Mouse (Mus musculus): Measurements from ENCODE around the gene 2310011J03Rik. TPM values are rescaled to one million over a fixed set of nuclear protein-coding genes. Genes with fewer than 3 reads are reported as not detected.
A peak's percentile ranks its signal among the peaks of the same experiment; 100 is the strongest.

The 2310011J03Rik gene
- polyA plus RNA-seq, 1 experiment from 2014 or later, result 46.8 TPM

- H3K36me3 ChIP-seq, result peaks cover 15% of the 10 kb centered on the region
- H3K27me3 ChIP-seq (ENCODE audit: insufficient read depth, poor library complexity, severe bottlenecking), result peaks cover 68% of the 10 kb centered on the region
- H3K9me3 ChIP-seq, result no peaks in the 10 kb centered on the region
- DNase-seq (ENCODE audit: low spot score), result no peak
- peak overlapping the region; percentile 76 for H3K27ac ChIP-seq
- H3K4me1 ChIP-seq, result peaks cover 50% of the 10 kb centered on the region
- 9% methylated on average over 28 of the region's 28 CpGs for WGBS
- H3K4me3 ChIP-seq, result peak overlapping the region; percentile 72
Observed at GRCm38 (mm10) chr10:80322811-80323211, 2.5 kb upstream of the 2310011J03Rik start.

- 91% methylated on average over 21 of the region's 21 CpGs for WGBS
- H3K4me3 ChIP-seq, result peak overlapping the region; percentile 72; the same call in 1 of the 2 replicates
- H3K27ac ChIP-seq, result no peak overlapping the region
Observed at GRCm38 (mm10) chr10:80321670-80322581, 1.6 kb upstream of the 2310011J03Rik start.

GRCm38 (mm10) chr10:80321014-80321669 is 805 bp upstream of the 2310011J03Rik start:
- Histone ChIP-seq H3K4me3 (0 out of 2 replicates have a peak overlapping the region, but pooled peaks have one; percentile 19), H3K9me3 (no peaks in the 10 kb centered on the region), H3K27ac (peak overlapping the region; percentile 87), H3K27me3 (ENCODE audit: insufficient read depth, poor library complexity, severe bottlenecking) (peaks cover 70% of the 10 kb centered on the region), H3K36me3 (peaks cover 19% of the 10 kb centered on the region), H3K4me1 (peaks cover 67% of the 10 kb centered on the region)
- DNase-seq (ENCODE audit: low spot score), result no peak
- WGBS, result 70% methylated on average over 6 of the region's 6 CpGs

More at GRCm38 (mm10) chr10:80321670-80322581, 1.6 kb upstream of the 2310011J03Rik start:
- Histone ChIP-seq H3K27me3 (ENCODE audit: insufficient read depth, poor library complexity, severe bottlenecking) (peaks cover 69% of the 10 kb centered on the region), H3K9me3 (no peaks in the 10 kb centered on the region), H3K4me1 (peaks cover 59% of the 10 kb centered on the region), H3K36me3 (peaks cover 19% of the 10 kb centered on the region)
- DNase-seq (ENCODE audit: low spot score), result no peak

GRCm38 (mm10) chr10:80317011-80317410 is 3.3 kb downstream of the 2310011J03Rik start:
- H3K4me3 ChIP-seq, result peak overlapping the region; percentile 22; the same call in 1 of the 2 replicates
- no peaks in the 10 kb centered on the region for H3K9me3 ChIP-seq
- H3K36me3 ChIP-seq, result peaks cover 19% of the 10 kb centered on the region
- DNase-seq (ENCODE audit: low spot score), result no peak
- H3K27me3 ChIP-seq (ENCODE audit: insufficient read depth, poor library complexity, severe bottlenecking), result peaks cover 73% of the 10 kb centered on the region
- WGBS, result 54% methylated on average over 10 of the region's 10 CpGs
- 0 out of 2 replicates have a peak overlapping the region, but pooled peaks have one; percentile 25 for H3K27ac ChIP-seq
- peaks cover 81% of the 10 kb centered on the region for H3K4me1 ChIP-seq

DNA sequence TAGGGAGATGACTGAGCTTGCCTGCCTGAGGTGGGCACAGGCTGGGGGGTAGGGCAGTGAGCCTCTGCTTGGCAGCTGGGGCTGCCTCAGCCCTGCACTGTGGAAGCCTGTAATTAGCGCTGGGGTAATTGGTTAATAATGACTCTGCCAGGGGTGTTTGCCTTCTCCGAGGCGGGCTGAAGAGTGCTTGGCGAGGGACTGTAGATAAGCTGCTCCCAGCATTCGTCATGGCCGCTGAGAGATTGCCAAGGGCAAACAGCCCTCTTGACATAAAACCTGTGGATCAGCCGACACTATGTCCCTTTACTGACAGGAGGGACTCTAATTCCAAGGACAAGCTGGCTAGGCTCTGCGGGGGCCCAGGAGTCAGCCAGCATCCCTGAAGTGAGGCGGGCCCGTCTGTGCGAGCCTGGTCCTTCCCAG is 4.0 kb downstream of the 2310011J03Rik start:
- WGBS, result 13% methylated on average over 11 of the region's 11 CpGs
- DNase-seq (ENCODE audit: low spot score), result no peak
- Histone ChIP-seq H3K4me1 (peaks cover 74% of the 10 kb centered on the region), H3K27me3 (ENCODE audit: insufficient read depth, poor library complexity, severe bottlenecking) (peaks cover 73% of the 10 kb centered on the region), H3K36me3 (peaks cover 19% of the 10 kb centered on the region), H3K4me3 (peak overlapping the region; percentile 27), H3K27ac (peak overlapping the region; percentile 25), H3K9me3 (no peaks in the 10 kb centered on the region)

DNA sequence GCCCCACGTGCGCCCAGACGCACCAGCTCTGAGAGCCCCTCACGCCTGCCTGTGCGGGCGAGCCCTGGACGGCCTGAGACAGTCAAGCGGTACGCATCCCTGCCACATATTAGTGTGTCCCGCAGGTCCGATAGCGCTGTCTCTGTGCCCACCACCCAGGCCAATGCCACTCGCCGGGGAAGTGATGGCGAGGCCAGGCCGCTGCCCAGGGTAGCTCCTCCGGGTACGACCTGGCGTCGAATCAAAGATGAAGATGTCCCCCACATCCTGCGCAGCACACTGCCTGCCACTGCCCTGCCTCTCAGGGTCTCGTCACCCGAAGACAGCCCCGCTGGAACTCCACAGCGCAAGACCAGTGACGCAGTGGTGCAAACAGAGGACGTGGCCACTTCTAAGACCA is 5.0 kb downstream of the 2310011J03Rik start:
- peak overlapping the region; percentile 25 for H3K27ac ChIP-seq
- H3K4me1 ChIP-seq, result peaks cover 70% of the 10 kb centered on the region
- peaks cover 82% of the 10 kb centered on the region for H3K27me3 ChIP-seq (ENCODE audit: insufficient read depth, poor library complexity, severe bottlenecking)
- no peaks in the 10 kb centered on the region for H3K9me3 ChIP-seq
- 41% methylated on average over 27 of the region's 27 CpGs for WGBS
- DNase-seq (ENCODE audit: low spot score), result no peak
- peak overlapping the region; percentile 27; the same call in 1 of the 2 replicates for H3K4me3 ChIP-seq
- H3K36me3 ChIP-seq, result peaks cover 19% of the 10 kb centered on the region

- no peak overlapping the region for H3K27ac ChIP-seq
- 46% methylated on average over 16 of the region's 16 CpGs for WGBS
- DNase-seq (ENCODE audit: low spot score), result no peak
- no peaks in the 10 kb centered on the region for H3K9me3 ChIP-seq
- H3K4me3 ChIP-seq, result peak overlapping the region; percentile 6; the same call in 1 of the 2 replicates
- peaks cover 19% of the 10 kb centered on the region for H3K36me3 ChIP-seq
- peaks cover 67% of the 10 kb centered on the region for H3K4me1 ChIP-seq
- H3K27me3 ChIP-seq (ENCODE audit: insufficient read depth, poor library complexity, severe bottlenecking), result peaks cover 88% of the 10 kb centered on the region
Observed at GRCm38 (mm10) chr10:80314494-80315001, 5.8 kb downstream of the 2310011J03Rik start.

- Histone ChIP-seq H3K9me3 (no peaks in the 10 kb centered on the region), H3K4me1 (peaks cover 59% of the 10 kb centered on the region), H3K36me3 (peaks cover 13% of the 10 kb centered on the region), H3K27me3 (ENCODE audit: insufficient read depth, poor library complexity, severe bottlenecking) (peaks cover 96% of the 10 kb centered on the region), H3K27ac (no peak overlapping the region), H3K4me3 (peak overlapping the region; percentile 6; the same call in 1 of the 2 replicates)
- 38% methylated on average over 20 of the region's 20 CpGs for WGBS
- DNase-seq (ENCODE audit: low spot score), result no peak
Observed at GRCm38 (mm10) chr10:80313627-80314201, 6.6 kb downstream of the 2310011J03Rik start.

DNA sequence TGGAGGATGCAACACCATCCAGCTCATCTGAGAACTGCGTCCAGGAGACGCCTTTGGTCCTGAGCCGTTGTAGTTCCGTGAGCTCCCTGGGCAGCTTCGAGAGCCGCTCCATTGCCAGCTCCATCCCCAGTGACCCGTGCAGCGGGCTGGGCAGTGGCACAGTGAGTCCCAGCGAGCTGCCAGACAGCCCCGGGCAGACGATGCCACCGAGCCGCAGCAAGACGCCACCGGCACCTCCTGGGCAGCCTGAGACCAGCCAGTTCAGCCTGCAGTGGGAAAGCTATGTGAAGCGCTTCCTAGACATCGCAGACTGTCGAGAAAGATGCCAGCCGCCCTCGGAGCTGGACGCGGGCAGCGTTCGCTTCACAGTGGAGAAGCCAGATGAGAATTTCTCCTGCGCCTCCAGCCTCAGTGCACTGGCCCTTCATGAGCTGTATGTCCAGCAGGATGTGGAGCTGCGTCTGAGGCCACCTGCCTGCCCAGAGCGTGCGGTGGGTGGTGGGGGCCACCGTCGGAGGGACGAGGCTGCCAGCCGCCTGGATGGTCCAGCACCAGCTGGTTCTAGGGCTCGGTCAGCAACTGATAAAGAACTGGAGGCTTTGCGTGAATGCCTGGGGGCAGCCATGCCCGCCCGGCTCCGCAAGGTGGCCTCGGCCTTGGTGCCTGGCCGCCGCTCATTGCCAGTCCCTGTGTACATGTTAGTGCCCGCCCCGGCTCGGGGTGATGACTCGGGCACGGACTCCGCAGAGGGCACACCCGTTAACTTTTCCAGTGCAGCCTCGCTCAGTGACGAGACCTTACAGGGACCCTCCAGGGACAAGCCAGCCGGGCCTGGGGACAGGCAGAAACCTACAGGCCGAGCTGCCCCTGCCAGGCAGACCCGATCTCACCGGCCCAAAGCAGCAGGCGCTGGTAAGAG is 7.5 kb downstream of the 2310011J03Rik start:
- 57% methylated on average over 54 of the region's 54 CpGs for WGBS

GRCm38 (mm10) chr10:80311560-80311959 is 8.8 kb downstream of the 2310011J03Rik start:
- 69% methylated on average over 16 of the region's 16 CpGs for WGBS

More for the DNA sequence above, 7.5 kb downstream of the 2310011J03Rik start:
- Histone ChIP-seq H3K4me3 (no peak overlapping the region), H3K4me1 (peaks cover 57% of the 10 kb centered on the region), H3K27ac (no peak overlapping the region), H3K27me3 (ENCODE audit: insufficient read depth, poor library complexity, severe bottlenecking) (peaks cover 97% of the 10 kb centered on the region), H3K9me3 (no peaks in the 10 kb centered on the region), H3K36me3 (peaks cover 5% of the 10 kb centered on the region)
- no peak for DNase-seq (ENCODE audit: low spot score)

DNA sequence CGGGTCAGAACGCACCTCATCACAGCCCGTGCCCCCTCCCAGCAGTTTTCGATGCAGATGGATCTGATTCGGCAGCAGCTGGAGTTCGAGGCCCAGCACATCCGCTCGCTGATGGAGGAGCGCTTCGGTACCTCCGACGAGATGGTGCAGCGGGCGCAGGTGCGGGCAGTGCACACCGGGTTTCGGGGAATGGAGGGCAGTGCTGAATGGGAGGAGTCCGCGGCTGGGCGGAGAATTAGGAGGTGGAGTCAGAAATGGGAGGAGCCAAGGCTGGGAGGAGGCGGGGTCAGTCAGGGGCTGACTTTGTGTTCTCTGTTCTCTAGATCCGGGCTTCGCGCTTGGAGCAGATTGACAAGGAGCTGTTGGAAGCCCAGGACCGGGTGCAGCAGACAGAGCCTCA is 15.5 kb downstream of the 2310011J03Rik start:
- Histone ChIP-seq H3K4me1 (peaks cover 18% of the 10 kb centered on the region), H3K27me3 (ENCODE audit: insufficient read depth, poor library complexity, severe bottlenecking) (peaks cover 93% of the 10 kb centered on the region), H3K27ac (no peak overlapping the region), H3K9me3 (no peaks in the 10 kb centered on the region), H3K36me3 (no peaks in the 10 kb centered on the region), H3K4me3 (peak overlapping the region; percentile 41)
- no peak for DNase-seq (ENCODE audit: low spot score)
- 7% methylated on average over 25 of the region's 25 CpGs for WGBS

More at GRCm38 (mm10) chr10:80311560-80311959, 8.8 kb downstream of the 2310011J03Rik start:
- no peaks in the 10 kb centered on the region for H3K36me3 ChIP-seq
- peaks cover 44% of the 10 kb centered on the region for H3K4me1 ChIP-seq
- no peak for DNase-seq (ENCODE audit: low spot score)
- H3K9me3 ChIP-seq, result no peaks in the 10 kb centered on the region
- no peak overlapping the region for H3K4me3 ChIP-seq
- peaks cover 97% of the 10 kb centered on the region for H3K27me3 ChIP-seq (ENCODE audit: insufficient read depth, poor library complexity, severe bottlenecking)
- no peak overlapping the region for H3K27ac ChIP-seq
